Mouse (Mus musculus) neural tube, embryonic 14.5 days (tissue): Measurements from ENCODE around the gene Ntsr2. TPM values are rescaled to one million over a fixed set of nuclear protein-coding genes. Genes with fewer than 3 reads are reported as not detected.
A peak's percentile ranks its signal among the peaks of the same experiment; 100 is the strongest.
"Not testable (repeated sequence)": the region's sequence is repeated elsewhere in the genome, so short reads cannot be mapped to it uniquely, and the experiment has no call there.

Source experiments
- ATAC-seq: fragments of 200-750 bp; cut with Nextera tagmentation; 2 replicates; pipeline ENCODE4 v1.8.0; 2017; ENCODE audit warnings: low read depth, mild to moderate bottlenecking, moderate TSS enrichment, moderate library complexity
- H3K27ac ChIP-seq: fragments of 300-500 bp; sonication (generic); 2 replicates; pipeline ENCODE4 v1.5.1; 2014; ENCODE audit warnings: low read depth, mild to moderate bottlenecking, control low read depth, low read length, moderate library complexity, mixed read lengths
- H3K27me3 ChIP-seq: fragments of 300-500 bp; sonication (generic); 2 replicates; pipeline ENCODE4 v1.6.1; 2014; ENCODE audit warnings: low read length; ENCODE audit not compliant: control insufficient read depth, insufficient read depth
- H3K36me3 ChIP-seq: fragments of 300-500 bp; sonication (generic); 2 replicates; pipeline ENCODE4 v1.6.1; 2014; ENCODE audit warnings: low read length, mixed read lengths; ENCODE audit not compliant: control insufficient read depth, insufficient read depth
- H3K4me1 ChIP-seq: fragments of 300-500 bp; sonication (generic); 2 replicates; pipeline ENCODE4 v1.6.1; 2014; ENCODE audit warnings: low read length; ENCODE audit not compliant: control insufficient read depth, insufficient read depth
- H3K4me2 ChIP-seq: fragments of 300-500 bp; sonication (generic); 2 replicates; pipeline ENCODE4 v1.6.1; 2014; ENCODE audit warnings: mild to moderate bottlenecking, low read depth, low read length, control low read depth
- H3K4me3 ChIP-seq: fragments of 300-500 bp; sonication (generic); 2 replicates; pipeline ENCODE4 v1.5.1; 2014; ENCODE audit warnings: low read depth, low read length, control low read depth, mixed read lengths
- H3K9ac ChIP-seq: fragments of 300-500 bp; sonication (generic); replicated peaks from 2 replicates; pipeline ENCODE4 v1.6.1; 2014; ENCODE audit warnings: low read depth, mild to moderate bottlenecking, control low read depth, low read length, mixed read lengths
- H3K9me3 ChIP-seq: fragments of 300-500 bp; sonication (generic); 2 replicates; pipeline ENCODE4 v1.6.1; 2016; ENCODE audit warnings: low read length; ENCODE audit not compliant: control insufficient read depth
- WGBS: fragments of 180-500 bp; shearing (Covaris S2); extraction: QIAGEN DNeasy Blood & Tissue Kit; methylation state at CpG from one replicate; pipeline ENCODE4 v1.1.7; 2014; 5-methylcytosine and 5-hydroxymethylcytosine counted together
- polyA plus RNA-seq: library from polyadenylated mRNA; unstranded; fragments of >200 nt; fragmentation: Nextera tagmentation; extraction: Ambion mirVana; gene quantifications from 2 replicates; pipeline ENCODE4 v1.2.1, GENCODE M21; 2014

Gene Ntsr2
- polyA plus RNA-seq, 1 experiment from 2014 or later, result 2.3 TPM

DNA sequence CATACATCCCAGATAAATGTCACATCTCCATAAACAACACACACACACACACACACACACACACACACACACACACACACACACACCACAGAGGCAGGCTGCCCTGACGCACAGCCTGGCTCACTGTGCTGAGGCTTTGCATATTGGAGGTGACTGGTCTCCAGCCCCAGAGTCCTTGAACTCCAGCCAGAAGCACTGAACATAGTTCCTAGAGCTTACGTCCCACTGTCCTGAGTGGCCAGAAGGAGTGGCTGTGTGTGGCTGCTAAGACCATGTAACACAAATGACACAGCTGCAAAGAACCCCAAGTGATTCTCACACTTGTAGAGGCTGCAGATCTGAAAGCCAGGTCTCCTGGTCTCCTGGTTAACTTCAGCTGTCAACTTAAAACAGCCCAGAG is 8.8 kb downstream of the Ntsr2 start:
- Histone ChIP-seq H3K36me3 (no peaks in the 10 kb centered on the region), H3K9me3 (no peaks in the 10 kb centered on the region), H3K27ac (no peak overlapping the region), H3K4me1 (no peaks in the 10 kb centered on the region), H3K27me3 (no peaks in the 10 kb centered on the region), H3K4me2 (no peak overlapping the region), H3K9ac (no peak overlapping the region), H3K4me3 (no peak overlapping the region)
- WGBS, result 69% methylated on average over 2 of the region's 2 CpGs
- ATAC-seq, result no peak

- H3K9me3 ChIP-seq, result no peaks in the 10 kb centered on the region
- WGBS, result 63% methylated on average over 6 of the region's 6 CpGs
- H3K9ac ChIP-seq, result no peak overlapping the region
- H3K4me3 ChIP-seq, result no peak overlapping the region
- H3K4me1 ChIP-seq, result no peaks in the 10 kb centered on the region
- no peaks in the 10 kb centered on the region for H3K36me3 ChIP-seq
- H3K27me3 ChIP-seq, result no peaks in the 10 kb centered on the region
- H3K27ac ChIP-seq, result no peak overlapping the region
- no peak overlapping the region for H3K4me2 ChIP-seq
- 0 out of 2 replicates have a peak, but pooled peaks have one; percentile 29 for ATAC-seq
Observed at GRCm38 (mm10) chr12:16662955-16663585, 9.9 kb downstream of the Ntsr2 start.

- Histone ChIP-seq H3K27me3 (no peaks in the 10 kb centered on the region), H3K9ac (no peak overlapping the region), H3K4me1 (no peaks in the 10 kb centered on the region), H3K36me3 (no peaks in the 10 kb centered on the region), H3K9me3 (no peaks in the 10 kb centered on the region), H3K4me3 (no peak overlapping the region), H3K4me2 (no peak overlapping the region), H3K27ac (no peak overlapping the region)
- ATAC-seq, result peak; percentile 36; the same call in 1 of the 2 replicates
- WGBS, result 0% methylated on average over 1 of the region's 2 CpGs
Observed at GRCm38 (mm10) chr12:16665022-16665421, 11.8 kb downstream of the Ntsr2 start.

GRCm38 (mm10) chr12:16669176-16669575 is 16.0 kb downstream of the Ntsr2 start:
- 67% methylated on average over 3 of the region's 3 CpGs for WGBS
- Histone ChIP-seq H3K4me1 (no peaks in the 10 kb centered on the region), H3K27me3 (no peaks in the 10 kb centered on the region), H3K27ac (no peak overlapping the region), H3K4me2 (no peak overlapping the region), H3K4me3 (no peak overlapping the region), H3K9me3 (no peaks in the 10 kb centered on the region), H3K36me3 (no peaks in the 10 kb centered on the region), H3K9ac (no peak overlapping the region)
- no peak for ATAC-seq

DNA sequence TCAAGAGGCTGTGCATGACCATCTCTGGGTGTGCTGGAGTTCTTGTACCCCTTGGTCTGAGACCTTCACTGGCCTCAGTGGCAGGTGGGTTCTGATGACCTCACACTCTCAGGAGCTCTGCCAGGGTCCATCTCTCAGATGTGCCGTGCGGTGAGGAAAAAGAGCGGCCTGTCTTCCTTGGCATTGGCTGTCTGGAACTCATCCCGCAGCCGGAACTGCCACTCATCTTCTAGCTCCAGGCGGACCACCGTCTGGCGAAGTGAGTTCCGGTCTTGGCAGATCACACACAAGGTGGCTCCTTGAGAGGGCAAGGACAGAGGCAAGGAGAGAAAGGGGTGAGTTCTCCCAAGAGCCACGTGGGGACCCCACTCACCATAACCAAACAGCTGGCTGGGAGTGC is 19.1 kb downstream of the Ntsr2 start:
- ATAC-seq, result no peak
- H3K9ac ChIP-seq, result no peak overlapping the region
- WGBS, result 95% methylated on average over 10 of the region's 10 CpGs

GRCm38 (mm10) chr12:16690631-16691030 is 37.4 kb downstream of the Ntsr2 start:
- Histone ChIP-seq H3K27ac (no peak overlapping the region), H3K4me3 (no peak overlapping the region), H3K4me2 (no peak overlapping the region), H3K36me3 (no peaks in the 10 kb centered on the region), H3K9me3 (no peaks in the 10 kb centered on the region), H3K4me1 (no peaks in the 10 kb centered on the region), H3K9ac (no peak overlapping the region), H3K27me3 (no peaks in the 10 kb centered on the region)
- WGBS, result 95% methylated on average over 9 of the region's 9 CpGs
- no peak for ATAC-seq

More for the DNA sequence above, 19.1 kb downstream of the Ntsr2 start:
- Histone ChIP-seq H3K27me3 (no peaks in the 10 kb centered on the region), H3K36me3 (no peaks in the 10 kb centered on the region), H3K9me3 (no peaks in the 10 kb centered on the region), H3K4me2 (no peak overlapping the region), H3K27ac (no peak overlapping the region), H3K4me3 (no peak overlapping the region), H3K4me1 (no peaks in the 10 kb centered on the region)

DNA sequence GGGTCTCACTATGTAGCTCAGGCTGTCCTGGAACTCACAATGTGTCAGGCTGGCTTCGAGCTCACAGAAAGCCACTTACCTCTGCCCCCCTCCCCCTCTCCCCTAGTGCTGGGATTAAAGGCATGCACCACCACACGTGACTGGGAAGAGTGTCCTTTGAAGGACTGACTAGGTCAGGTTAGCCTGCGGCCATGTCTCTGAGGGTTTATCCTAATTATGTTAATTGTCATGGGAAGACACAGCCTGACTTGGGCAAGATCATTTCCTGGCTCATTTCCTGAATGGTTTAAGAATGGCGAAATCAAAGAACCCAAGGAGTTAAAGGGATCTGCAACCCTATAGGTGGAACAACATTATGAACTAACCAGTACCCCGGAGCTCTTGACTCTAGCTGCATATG is 41.6 kb downstream of the Ntsr2 start:
- no peaks in the 10 kb centered on the region for H3K27me3 ChIP-seq
- ATAC-seq, result no peak
- WGBS, result 85% methylated on average over 5 of the region's 5 CpGs
- no peak overlapping the region for H3K9ac ChIP-seq
- H3K4me2 ChIP-seq, result no peak overlapping the region
- H3K4me3 ChIP-seq, result no peak overlapping the region
- no peak overlapping the region for H3K27ac ChIP-seq
- no peaks in the 10 kb centered on the region for H3K9me3 ChIP-seq
- H3K4me1 ChIP-seq, result no peaks in the 10 kb centered on the region
- H3K36me3 ChIP-seq, result no peaks in the 10 kb centered on the region

DNA sequence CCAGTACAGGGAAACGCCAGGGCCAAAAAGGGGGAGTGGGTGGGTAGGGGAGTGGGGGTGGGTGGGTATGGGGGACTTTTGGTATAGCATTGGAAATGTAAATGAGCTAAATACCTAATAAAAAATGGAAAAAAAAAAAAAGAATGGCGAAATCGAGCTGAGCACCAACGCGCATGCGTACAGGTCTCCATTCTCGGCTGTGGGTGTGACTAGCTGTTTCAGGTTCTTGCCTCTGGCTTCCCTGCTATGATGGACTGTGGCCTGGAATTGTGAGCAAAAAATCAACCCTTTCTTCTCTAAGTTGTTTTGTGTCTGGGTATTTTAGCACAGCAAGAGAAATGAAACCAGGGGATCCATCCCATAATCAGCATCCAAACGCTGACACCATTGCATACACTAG is 42.1 kb downstream of the Ntsr2 start:
- H3K27me3 ChIP-seq, H3K9me3 ChIP-seq, H3K4me2 ChIP-seq, H3K36me3 ChIP-seq, ATAC-seq, H3K4me1 ChIP-seq, H3K27ac ChIP-seq, H3K9ac ChIP-seq, H3K4me3 ChIP-seq: not testable (repeated sequence)
- WGBS, result 97% methylated on average over 7 of the region's 8 CpGs

- ATAC-seq, result no peak
Observed at GRCm38 (mm10) chr12:16696146-16696545, 43.0 kb downstream of the Ntsr2 start.

More at GRCm38 (mm10) chr12:16696146-16696545, 43.0 kb downstream of the Ntsr2 start:
- Histone ChIP-seq H3K4me3 (no peak overlapping the region), H3K9me3 (no peaks in the 10 kb centered on the region), H3K36me3 (no peaks in the 10 kb centered on the region), H3K27me3 (no peaks in the 10 kb centered on the region), H3K4me1 (no peaks in the 10 kb centered on the region), H3K4me2 (no peak overlapping the region), H3K27ac (no peak overlapping the region), H3K9ac (no peak overlapping the region)
- WGBS, result 90% methylated on average over 13 of the region's 13 CpGs
